Mouse (Mus musculus): ENCODE measurements around the gene Rps27.

Gene Rps27

DNA sequence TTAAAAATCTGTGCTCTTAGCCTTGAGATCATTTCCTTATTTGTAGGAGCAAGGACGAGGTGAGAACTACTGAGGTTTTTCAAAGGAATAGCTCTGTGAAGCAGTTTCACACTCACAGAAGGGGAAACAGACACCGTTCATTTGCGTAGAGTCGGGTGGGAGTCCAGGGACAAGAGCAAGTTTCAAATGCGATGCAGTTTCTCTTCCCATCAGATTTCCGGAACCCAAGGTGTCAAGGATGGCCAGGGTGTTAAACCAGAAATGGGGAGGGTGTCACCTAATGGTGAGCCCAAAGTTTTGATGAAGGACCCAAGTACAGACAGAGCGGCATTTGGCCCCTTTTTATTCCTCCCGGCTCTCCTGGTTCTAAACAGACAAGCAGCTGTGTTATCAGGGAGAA is 17.6 kb upstream of the Rps27 start:
- DNase-seq = no peak

DNA sequence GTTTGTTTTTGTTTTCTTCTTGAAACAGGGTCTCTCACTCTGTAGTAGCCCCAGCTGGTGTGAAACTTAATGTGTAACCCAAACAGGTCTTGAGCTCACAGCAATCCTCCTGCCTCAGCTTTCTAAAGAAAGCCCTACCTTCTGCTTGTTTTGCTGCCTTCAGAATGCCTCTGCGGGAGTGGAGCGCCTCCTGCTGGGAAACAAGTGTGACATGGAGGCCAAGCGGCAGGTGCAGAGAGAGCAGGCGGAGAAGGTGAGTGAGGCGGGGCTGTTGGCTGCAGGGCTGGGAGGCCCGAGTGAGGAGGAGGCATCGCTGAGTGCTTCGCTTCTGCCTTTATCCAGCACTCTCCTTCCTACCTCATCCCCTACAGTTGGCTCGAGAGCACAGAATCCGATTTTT is 10.9 kb upstream of the Rps27 start:
- DNase-seq = no peak

DNA sequence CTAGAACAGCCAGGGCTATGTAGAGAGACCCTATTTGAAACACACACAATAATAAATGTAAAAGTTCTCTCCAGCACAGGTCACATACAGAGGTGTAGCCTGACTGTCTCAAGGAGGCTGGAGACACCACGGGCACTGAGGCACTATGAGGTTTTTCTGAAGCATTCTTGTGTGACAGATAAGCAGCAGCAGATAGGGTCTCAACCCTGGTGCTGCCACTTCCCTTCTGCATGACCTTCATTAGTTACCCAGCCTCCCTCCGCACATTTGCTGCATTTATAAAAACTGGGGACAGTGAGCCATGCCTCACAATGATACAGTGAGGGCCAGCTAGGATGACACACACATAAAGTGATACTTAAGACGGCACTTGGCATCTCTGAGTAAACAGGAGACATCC is 9.5 kb upstream of the Rps27 start:
- DNase-seq = no peak

DNA sequence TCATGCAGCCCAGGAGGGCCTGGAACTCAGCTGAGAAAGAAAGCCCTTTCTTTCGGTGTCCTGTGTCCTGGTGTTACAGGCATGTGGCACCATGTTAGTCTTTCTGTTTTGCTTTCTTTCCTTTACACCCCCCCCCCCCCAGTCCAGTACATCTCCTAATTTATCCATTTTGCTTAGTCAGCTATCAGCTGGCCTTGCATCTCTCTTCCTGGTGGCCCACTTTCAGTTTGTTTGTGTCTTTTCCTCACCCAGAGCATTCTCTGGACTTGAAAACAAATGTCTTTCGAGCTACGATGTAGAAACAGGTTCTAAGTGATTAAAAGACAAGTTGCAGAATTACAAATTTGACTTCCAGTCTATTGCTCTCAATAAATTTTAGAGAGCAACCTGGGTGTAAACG is 9.0 kb upstream of the Rps27 start:
- no peak for DNase-seq

DNA sequence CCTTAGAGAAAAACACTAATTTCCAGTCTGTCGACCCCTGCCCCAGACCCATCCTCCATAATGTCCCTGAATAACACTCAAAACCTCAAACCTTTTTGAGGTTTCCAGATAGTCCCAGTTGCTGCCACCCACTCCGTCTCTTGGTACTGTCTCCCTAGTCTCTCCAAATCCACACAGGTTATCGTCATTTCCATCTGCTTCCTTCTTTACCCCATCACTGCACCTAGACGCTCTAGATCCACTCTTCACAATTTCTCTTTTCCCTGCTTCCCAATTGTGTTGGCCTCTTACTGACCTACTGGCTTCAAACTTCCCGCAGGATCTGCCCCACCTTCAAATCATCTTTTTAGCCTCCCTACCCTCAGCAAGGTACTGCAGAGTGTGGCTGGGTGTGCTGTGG is 7.7 kb upstream of the Rps27 start:
- no peak for DNase-seq

DNA sequence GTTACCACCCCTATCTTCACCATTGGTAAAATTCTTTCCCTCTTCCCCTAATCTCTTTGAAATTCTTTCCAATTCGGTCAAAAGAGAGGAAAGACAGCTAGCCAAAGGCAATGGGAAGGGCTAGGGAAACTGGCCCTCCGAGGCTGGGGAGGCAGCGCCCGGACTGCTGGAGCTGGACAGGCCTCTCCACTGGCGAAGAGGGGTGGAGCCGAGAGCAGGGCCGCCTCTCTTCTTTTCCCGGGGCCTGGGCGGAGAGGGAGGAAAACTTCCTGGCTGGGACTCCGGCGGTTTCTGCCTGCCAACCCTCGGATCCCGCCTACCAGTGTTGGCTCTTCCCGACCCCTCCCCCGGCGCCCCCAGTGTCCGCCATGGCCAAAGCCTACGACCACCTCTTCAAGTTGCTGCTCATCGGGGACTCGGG is 7.1 kb upstream of the Rps27 start:
- DNase-seq = peak; percentile 99

DNA sequence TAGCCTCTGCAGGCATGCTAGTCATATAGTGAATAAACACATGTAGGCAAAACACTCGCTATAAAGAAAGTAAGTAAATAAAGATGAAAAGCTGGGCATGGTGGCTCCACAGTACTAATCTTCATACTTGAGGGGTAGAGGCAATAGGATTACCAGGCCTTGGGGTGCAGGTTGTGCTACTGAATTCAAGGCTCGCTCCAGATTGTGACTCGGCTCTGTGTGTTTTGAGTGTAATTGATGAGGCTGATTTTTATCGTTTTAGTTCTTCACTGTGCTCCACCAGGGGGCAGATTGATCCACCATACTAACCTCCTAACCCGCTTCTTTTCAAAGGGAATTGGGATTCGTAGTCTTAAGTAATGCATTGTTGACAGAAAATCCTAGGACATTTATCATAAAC is 6.6 kb upstream of the Rps27 start:
- DNase-seq = peak; percentile 92

DNA sequence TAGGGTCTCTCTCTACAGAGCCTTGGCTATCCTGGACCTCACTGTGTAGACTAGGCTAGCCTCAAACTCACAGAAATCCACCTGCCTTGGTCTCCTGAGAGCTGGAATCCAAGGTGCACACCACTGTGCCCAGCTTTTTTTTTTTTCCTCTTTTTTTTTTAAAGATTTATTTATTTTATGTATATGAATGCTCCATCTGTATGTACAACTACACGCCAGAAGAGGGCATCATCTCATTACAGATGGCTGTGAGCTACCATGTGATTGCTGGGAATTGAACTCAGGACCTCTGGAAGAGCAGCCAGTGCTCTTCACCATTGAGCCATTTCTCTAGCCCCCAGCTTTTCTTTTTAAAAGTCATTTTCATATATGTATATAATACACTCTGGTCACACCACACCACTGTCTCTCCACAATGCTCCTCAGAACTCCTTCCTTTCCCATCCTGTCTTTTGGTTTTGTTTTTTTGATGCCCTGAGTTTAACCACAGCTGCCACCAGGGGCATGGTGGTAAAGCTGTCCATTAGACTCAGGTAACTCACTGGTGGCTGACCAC is 2.5 kb upstream of the Rps27 start:
- no peak for DNase-seq

DNA sequence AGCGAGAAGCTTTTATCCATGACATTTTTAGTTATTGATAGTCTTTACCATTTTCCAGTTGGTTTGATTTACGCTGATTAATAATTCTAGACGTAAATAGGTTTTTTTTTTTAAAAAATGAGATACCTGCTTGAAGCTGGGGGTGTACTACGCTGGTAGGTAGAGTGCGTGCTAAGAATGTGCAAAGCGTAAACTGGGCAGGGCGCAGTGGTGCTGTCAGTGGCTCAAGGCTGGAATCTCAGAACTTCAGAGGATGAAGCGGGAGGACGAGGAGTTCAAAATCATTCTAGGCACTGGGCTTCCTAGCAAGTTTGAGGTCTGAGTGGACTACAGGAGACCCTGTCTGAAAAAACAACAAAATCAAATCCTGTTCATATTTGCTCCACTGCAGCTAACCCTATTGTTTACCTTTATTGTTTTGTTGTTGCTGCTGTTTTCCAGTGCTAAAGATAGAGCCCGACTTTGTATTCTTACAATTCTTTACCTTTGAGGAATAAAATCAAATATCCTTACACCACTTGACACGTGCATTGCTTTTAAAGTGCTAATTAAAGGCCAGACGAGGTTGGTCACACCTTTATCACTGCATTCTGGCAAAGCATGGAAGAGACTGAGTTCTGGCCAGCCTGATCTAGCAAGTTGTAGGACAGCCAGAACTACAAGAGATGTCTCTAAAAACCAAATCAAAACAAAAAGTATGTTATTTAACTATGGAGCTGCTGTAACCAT is 669 bp upstream of the Rps27 start:
- no peak for DNase-seq

DNA sequence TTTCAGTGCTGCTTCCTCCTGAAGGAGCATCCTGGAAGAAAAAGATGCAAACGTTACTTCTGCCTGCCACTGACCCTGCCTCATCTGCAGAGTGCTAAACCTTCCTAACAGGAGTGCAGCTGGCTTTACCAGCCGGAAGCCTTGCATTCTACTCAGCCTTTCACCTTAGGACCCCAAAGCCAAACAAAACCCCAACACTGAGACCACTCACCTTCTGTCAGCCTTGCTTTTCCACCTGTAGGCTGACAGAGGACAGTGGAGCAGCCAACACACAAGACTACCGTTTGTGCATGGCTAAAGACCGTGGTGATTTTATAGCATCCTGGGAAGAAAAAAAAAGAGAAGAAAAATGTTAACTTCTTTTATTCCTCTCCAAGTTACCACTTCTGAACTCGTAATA is 728 bp downstream of the Rps27 start:
- DNase-seq = no peak

DNA sequence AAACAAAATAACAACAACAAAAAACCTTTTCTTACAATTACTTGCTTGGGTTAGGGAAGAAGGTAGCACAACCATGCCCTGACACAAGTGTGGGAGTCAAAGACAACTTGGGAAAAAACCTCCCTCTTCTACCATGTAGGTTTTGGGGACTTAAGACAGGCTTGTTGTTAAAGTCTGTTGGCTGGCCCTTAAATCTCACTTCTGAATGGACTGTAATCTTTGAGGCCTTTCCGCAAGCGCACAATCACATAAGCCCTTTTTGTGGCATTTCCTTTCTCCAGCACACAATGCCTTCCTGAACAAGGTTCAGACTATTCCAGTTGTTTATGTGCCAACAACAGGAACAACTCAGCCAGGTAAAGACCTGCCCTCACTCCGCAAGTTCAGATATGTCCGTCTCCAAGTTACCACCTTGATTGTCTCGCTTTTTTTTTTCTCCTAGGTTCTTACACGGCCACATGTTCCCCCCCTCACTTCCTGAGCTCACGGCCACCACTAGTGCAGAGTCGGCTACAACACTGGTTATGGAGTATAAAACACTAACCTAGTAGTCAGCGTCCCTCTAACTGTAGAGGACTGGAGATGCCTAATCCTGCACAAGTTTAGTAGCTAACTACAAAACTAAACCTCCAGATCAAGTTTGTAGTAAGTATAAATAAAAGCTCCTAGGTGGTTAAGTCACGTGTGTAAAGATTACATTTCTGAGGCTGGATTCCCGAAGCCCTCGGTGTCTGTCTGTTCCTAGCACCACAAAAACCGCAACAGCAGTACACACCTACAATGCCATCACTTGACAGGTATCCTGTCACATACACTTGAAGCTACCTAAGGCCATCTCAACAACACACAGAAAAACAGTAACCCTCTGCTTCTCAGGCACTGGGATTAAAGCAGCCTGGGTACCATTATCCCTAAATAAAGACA is 1.7 kb downstream of the Rps27 start:
- no peak for DNase-seq

DNA sequence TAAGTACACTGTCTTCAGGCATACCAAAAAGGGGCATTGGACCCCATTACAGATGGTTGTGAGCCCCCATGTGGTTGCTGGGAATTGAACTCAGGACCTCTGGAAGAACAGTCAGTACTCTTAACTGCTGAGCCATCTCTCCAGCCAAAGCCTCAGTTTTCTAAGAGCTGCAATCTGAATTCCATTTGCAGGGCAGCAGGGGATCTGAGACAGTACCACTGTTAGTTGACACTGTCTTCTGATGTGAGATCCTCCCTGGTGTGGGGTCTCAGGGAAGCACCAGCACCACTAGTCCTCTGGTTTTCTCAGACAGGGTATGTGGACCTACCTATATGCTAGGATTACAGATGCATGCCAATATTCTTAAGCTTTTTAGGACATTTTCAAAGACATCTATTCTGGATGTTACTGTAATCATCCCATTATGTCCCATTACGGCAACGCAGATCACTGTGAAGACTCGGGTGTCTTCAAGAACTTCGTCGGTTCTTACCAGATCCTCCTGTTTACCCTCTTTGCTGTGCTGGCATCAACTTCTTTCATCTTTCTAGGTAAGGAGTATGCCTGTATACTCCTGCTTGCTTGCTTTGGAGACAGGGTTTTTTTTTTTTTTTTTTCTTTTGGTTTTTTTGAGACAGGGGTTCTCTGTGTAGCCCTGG is 3.4 kb downstream of the Rps27 start:
- no peak for DNase-seq

DNA sequence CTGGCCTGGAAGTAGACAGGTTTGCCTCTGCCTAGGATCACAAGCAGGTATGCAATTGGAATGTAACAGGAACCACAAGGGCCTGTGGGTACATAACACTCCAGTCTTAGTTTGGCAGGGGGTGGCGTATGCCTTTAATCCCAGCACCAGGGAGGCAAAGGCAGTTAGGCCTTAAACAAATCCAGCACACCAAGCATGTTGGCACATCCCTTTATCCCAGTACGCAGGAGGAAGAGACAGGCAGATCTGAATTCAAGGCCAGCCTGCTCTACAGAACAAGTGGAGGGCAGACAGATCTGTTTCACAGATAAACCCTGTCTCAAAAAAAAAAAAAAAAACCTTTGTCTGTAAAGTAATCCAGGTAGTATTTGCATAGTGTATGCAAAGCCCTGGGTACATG is 4.8 kb downstream of the Rps27 start:
- no peak for DNase-seq

DNA sequence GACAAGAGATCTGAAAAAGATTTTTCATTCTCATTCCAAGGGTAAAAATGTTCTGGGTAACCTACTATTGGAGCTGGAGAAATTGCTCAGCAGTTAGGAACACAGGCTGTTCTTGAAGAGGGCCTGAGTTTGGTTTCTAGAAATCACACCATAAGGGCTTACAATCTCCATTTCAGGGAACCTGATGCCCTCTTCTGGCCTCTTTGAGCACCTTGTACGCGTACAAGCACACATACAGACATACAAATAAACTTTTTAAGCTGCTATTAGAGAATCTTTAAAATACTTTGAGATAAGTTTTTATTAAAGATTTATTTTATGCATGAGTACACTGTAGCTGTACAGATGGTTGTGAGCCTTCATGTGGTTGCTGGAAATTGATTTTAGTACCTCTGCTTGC is 8.9 kb downstream of the Rps27 start:
- no peak for DNase-seq

DNA sequence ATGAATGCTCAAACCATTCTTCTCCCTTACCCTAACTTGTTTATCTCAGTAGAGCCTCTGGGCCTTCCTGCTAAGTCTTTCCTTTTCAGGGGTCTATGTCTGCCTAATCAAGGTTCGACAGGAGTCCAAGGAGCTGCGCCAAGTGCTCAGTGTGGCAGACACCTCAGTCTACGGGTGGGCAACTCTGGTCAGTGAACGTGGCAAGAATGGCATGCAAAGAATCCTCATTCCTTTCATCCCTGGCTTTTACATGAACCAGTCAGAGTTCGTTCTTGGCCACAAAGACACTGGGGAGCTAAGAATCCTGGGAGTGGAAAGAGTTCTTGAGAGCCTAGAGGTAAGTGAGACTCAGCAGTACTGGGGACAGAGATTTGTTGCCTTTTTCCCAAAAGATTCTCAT is 9.8 kb downstream of the Rps27 start:
- no peak for DNase-seq

DNA sequence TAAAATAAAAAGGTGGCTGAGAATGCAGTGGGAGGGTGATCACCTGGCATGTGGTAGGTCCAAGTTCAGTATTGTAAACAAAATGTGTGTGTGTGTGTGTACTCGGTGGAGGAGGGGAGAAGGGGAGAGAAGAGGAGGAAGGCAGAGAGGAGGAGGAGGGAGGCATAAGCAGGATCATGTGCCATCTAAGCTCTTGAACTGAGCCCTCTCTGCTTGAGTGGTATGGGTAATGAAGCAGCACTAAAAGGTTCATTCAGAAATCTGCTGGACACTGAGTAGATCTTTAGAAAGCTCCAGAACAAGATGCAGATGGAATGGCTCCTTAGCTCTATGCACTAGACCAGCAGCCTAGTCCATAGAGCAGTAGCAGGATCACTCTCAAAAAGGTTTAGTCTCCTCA is 10.6 kb downstream of the Rps27 start:
- DNase-seq = no peak

DNA sequence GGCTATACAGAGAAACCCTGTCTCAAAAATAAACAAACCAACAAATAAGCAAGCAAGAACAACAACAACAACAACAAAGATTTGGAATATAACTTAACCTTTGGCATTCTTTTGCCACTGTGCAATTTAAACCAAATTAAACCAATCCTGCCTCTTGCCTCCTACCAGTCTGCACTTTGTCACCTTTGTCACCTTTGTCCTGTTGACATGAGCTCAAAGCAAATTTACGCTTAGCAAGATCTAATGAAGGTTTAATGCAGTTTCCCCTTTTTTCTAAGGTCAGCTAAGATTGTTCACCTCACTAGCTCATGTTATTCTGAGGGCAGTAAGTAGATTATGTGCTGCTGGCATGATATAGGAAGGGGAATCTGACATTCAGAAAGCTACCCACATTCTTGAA is 15.9 kb downstream of the Rps27 start:
- no peak for DNase-seq

DNA sequence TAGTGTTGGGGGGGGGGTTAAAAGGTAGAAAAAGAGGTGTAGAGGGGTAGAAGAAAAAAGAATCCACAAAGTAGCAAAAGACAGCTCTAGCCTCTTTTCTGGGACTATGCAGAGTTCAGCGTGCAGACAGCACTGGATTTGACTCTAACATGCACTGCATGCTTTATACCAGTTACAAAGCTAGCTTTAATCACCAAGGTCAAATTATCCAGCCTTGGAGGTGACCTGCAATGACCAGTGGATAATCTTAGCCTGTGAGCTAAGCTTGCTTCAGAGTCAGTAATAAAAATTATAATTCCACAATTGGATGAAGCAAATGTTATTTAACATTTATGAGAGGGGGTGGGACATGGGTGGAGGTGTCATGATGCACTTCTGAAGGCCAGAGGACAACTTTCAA is 17.8 kb downstream of the Rps27 start:
- no peak for DNase-seq

DNA sequence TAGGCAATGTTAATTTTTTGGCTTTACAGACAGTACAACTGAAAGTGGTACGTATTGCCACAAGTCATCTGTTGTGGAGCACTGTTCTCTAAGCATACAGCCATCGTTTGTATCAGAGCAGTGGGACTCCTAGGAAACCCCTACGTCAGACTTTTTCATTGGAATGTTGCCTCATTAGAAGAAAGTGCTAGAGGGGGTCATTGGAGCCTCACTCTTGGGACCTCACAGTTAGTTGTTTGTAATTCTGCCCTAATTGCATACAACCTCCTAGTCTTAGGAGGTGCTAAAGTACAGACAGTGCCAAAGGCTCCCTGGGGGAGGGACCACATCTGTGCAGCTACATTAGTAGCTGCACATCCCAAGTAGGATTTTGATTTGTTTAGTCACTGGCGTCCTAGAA is 18.7 kb downstream of the Rps27 start:
- no peak for DNase-seq

DNA sequence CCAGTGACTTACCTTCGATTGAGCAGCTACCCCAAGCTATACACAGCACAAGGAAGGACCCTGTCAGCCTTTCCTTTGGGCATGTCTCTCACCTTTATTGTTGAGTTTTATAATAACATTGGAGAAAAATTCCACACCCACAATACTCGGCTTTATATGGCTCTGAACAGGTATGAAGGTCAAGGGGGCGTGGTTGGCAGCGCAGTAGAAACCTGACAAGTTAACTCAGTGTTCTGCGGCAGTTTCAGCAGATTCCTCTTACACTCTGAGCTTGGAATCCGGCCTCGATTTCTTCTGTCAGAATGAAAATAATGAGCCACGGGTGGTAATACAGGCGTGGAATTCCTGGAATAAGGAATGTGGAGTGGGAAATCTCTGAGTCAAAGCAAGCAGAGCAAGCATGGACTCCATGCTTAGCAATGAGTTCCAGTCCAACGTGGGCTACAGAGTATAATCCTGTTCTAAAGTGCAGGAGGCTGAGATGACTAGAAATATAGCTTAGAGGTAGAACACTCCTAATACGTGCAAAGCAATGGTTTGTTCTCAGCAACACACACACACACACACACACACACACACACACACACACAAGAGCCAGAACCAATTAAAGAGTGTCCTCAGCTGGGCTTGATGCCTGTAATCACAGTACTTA is 22.5 kb downstream of the Rps27 start:
- DNase-seq = no peak

DNA sequence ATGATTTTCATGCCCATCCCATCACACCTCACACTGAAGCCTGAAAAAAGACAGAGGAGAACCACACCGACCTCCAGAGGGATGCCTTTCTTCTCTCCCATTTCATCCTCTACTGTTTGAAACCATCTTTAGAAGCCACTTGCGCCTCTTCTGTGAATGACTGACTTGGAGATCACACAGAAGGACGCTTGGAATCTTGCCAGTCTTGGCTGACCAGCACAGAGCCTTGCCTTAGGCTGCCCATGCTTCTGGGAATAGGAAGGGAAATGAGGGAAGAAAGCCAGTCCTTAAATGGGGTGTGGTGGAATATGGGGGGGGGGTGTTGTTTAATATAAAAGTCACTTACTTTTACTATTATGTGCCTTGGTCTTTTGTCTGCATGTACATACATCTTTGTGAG is 29.9 kb downstream of the Rps27 start:
- DNase-seq = no peak

DNA sequence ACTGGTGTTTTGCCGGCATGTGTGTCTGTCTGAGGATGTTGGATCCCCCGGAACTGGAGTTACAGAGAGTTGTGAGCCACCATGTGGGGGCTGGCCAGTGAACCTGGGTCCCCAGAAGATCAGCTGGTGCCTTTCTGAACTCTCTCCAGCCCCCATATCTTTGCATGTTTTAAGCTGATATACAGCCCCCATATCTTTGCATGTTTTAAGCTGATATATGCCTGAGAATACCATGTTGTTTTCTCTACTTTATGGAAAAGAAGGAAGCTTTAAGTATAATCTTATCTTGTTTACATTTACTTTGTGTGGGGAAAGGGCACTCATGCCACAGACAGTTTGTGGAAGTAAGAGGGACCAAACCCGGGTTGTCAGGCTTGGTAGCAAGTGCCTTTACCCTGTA is 33.9 kb downstream of the Rps27 start:
- DNase-seq = no peak

All from heart, adult 11 months (tissue).